Mouse (Mus musculus): Measurements from ENCODE around the gene Nemp1.

Nemp1 gene

DNA sequence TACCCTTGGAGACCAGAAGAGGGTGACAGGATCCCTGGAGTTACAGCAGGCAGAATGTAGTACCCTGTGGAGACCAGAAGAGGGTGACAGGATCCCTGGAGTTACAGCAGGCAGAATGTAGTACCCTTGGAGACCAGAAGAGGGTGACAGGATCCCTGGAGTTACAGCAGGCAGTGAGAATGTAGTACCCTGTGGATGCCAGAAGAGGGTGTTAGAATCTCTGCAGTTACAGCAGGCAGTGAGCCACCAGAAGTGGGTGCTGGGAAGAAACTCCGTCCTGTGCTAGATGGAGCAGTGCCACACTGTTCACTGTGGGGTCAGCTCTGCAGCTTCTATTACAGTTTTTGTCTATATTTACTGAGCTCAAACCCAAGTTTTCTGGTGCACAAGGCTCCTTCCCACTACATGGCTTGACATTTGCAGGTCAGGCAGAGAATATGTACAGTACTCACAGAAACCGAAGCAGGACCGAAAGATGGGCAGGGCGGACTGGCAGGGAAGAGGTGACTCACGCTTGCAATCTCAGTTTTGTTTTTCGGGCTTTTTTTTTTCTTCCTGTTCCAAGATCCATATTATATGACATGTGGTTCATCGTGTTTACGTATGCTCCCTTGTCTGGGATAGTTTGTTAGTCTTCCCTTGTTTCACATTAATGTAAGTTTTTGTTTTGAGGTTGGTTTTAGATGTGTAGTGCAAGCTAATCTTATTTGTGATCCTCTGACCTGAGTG lies 8.3 kb downstream of the Nemp1 start:
- DNase-seq (ENCODE audit: low read depth, low spot score): peak; percentile 93

DNA sequence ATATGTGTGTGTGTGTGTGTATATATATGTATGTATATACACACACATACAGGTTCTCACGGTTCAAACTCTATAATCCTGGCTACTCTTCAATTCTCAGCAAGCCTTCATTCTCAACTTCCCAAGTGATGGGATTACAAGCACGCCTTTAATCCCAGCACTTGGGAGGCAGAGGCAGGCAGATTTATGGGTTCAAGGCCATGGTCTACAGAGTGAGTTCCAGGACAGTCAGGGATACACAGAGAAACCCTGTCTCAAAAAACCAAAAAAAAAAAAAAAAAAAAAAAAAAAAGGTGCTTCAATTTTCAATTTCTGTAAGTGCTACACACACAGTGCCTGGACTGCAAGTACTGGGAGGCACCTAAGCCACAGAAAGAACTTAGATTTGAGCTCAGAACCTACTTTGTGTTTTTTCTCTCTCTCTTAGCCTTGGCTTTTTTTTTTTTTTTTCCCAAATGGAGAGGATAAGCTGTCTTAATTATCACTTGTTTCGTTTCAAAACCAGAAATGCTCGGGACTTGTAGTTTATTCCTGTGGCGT lies 9.2 kb downstream of the Nemp1 start:
- peak; percentile 39 for DNase-seq (ENCODE audit: low read depth, low spot score)

DNA sequence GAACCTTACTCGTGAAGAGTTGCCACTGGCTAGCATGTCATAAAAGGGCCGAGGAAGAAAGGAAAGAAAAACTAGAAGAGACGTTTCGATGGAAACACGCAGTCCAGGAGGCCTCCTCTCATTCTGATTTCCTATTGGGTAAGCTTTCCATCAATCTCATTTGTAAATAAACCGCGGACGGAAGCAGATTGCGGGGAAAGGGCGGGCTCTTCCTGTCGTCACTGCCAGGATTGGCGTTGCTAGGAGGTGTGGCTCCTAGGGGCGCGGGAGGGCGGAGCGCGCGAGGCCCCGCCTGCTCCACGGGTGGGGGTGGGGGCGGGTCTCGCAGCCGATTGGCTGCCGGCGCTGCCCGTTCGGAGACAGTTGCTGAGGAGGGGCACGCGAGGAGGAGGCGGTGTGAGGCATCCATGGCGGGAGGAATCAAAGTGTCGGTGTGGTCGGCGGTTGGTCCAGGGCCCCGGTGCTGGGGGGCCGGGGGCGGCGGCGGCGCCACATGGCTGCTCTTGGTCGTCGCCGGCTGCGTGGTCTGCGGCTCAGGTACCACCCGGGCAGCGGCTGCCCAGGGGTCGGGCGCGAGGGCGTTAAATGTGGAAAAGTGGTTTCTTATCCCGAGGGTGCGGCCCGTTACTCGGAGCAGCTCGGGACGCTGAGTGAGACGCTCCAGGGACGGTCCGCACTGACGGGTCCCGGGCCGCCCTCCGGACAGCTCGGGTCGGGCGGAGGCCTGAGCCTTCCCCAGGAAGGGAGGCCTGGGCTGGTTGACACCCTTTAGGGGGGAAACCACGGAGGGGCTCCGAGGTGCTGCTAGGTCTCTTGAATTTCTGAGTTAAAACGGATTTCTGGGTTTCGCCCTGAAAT lies 10.2 kb downstream of the Nemp1 start:
- DNase-seq (ENCODE audit: low read depth, low spot score): peak; percentile 99

DNA sequence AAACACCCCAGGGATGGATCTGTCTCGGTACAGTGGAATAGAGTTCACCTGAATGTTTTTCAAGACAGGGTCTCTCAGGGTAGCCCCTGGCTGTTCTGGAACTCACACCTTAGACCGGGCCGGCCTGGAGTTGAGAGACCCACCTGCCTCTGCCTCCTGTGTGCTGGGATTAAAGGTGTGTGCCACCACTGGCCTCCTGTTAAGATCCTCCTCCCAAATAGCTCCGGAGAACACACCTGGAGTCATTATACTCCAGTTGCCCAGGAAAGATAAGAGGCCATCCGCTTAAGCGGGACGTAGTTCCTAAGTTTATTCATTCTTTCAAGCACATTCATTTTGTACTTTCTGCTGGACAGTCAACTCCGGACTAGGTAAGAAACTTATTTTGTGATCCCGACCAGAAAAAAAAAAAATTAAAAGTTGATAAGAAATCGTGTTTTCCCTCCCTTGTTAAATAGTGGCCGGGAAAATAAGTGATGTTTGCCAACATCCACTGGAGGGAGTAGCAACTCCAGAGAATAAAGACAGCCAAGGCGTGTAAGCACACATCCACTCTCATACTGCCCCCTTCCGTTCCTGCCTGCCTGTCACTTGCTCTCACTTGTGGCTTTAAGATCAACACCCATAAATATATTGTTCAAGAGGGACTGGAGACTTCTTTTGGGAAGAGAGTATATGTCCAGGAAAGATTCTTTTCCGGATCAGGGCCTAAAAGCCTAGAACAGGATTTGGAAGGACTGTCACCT lies 11.1 kb downstream of the Nemp1 start:
- peak; percentile 83 for DNase-seq (ENCODE audit: low read depth, low spot score)

DNA sequence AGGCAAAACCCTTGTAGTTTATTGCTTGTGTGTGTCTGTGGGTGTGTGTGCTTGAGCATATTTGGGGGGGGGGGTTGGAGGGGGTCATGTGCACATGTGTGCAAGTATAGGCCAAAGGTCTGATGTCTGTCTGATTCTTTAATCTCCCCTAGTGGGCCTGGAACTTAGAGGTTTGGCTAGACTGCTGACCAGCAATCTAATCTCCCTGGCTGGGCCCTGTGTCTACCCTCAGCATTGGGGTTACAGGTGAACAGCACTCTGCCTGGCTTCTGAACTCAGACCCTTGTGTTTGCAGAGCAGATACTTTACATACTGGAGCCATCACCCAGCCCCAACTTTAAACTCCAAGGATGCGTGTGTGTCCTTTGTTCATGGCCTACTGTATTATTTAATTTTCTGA lies 12.5 kb downstream of the Nemp1 start:
- no peak for DNase-seq (ENCODE audit: low read depth, low spot score)

DNA sequence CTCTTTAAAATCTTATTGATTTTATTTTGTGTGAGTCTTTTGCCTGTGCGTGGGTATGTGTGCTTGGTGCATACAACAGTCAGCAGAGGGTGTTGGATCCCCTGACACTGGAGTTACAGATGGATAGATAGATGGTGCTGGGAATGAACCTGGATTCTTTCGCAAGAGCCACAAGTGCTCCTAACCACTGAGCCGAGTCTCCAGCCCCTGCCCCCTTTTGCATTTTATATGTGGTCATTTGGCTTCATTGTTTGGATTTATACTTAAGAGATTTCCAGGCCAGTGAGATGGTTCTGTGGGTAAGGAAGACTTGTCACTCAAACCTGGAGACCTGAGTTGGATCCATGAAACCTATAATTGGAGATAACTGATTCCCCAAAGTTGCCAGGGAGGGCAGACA lies 13.2 kb downstream of the Nemp1 start:
- DNase-seq (ENCODE audit: low read depth, low spot score): no peak

DNA sequence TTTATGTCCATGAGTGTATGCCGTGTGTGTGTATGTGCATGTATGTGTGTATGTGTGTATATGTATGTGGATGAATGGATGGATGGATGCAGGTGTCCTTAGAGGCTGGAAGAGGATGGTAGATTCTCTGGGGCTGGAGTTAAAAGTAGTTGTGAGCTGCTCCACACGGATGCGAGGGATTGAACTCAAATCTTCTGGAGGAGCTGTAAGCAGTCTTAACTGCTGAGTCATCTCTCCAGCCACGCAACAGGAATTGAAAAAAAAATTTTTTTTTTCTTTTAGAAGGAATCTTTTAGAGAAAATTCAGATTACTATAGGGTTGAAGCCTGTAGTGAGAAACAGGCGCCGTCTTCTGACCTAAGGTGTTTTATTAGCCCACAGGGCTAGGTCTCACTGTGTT lies 16.2 kb downstream of the Nemp1 start:
- DNase-seq (ENCODE audit: low read depth, low spot score): no peak

DNA sequence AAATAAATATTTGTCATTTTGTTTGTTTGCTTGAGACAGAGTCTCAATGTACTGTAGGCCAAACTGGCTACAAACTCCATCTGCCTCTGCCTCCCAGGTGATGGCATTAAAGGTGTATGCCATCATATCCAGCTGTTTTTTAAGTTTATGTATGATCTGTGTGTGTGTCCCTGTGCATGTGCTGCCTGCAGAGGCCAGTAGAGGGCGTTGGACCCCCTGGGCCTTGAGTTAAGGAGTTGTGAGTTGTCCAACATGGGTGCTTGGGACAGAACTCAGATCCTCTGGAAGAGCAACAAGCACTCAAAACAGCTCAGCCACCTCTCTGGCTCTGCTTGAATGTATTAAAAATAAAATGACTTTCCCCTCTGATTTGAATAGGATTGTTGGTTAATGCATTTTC lies 24.4 kb downstream of the Nemp1 start:
- no peak for DNase-seq (ENCODE audit: low read depth, low spot score)

DNA sequence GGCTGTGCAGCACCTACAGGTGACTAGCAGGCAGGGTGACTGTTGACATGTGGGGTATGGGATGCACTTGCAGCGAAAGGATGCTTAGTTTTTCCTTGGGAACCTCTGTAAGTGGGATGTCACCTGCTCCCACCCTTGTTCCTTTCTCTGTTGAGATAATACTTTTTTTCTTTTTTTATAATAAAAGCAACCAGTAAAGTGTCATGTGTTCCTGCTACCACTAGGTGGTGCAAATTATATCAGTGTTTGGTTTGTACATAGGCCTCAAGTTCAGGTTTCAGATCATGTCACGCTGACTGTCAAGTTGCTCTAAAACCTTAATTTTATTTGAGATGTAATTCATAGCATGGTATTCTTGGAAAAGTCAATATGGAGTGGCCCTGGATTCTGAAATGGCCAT lies 27.9 kb downstream of the Nemp1 start:
- DNase-seq (ENCODE audit: low read depth, low spot score): peak; percentile 41

DNA sequence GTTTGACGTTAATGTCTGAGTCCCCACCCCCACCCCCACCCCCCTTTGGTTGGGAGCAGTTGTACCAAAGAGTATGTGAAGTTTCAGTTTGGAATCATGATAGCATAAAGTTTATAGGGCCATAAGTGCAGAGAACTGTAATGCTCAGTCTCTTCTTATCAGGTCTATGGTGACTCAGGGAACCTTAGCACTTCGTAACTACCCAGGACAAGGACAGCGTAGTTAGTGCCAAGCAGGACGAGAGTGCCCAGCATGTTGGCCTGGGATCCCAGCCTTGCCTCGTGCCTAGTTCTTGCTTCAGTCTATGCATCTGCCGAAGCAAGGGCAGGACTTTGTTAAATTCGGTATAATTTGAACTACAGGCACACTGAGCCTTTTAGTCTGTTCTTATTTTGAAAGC lies 29.1 kb downstream of the Nemp1 start:
- no peak for DNase-seq (ENCODE audit: low read depth, low spot score)

DNA sequence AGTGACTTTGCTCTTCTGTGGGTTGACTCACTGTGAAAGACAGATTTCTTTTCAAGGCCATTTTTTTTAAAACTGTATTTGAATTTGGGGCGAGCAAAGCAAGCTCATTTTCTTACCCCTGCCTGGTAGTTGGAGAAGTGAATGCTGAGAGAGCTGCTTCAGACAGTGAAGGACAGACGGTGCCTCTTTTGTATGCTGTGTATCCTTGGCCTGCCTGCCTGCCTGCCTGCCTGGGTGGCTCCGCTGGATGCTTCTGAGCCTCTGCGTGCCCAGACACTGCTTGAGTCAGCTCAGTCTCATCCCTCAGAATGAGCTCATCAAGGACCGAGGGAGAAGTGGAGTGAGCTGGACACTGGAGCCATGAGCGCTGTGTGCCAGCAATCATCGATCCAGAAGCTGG lies 32.3 kb downstream of the Nemp1 start:
- no peak for DNase-seq (ENCODE audit: low read depth, low spot score)

DNA sequence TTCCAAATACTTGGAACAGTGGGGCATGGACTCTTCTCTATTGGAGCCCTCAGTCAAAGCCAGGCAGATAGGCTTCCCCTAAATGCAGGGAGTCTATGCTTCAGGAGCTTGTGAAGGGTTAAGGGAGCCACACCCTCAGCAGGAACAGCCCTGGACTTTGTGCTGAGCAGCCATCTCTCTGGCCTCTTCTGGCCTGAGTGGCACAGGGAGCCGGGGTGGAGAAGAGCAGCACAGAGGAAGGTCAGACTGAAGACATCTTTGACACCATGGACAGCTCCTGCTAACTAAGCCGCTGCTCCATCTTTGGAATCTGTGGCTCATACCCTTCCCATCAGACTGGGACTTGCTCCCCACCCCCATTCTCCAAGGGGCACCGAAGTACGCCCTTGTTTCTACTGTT lies 36.6 kb downstream of the Nemp1 start:
- no peak for DNase-seq (ENCODE audit: low read depth, low spot score)

DNA sequence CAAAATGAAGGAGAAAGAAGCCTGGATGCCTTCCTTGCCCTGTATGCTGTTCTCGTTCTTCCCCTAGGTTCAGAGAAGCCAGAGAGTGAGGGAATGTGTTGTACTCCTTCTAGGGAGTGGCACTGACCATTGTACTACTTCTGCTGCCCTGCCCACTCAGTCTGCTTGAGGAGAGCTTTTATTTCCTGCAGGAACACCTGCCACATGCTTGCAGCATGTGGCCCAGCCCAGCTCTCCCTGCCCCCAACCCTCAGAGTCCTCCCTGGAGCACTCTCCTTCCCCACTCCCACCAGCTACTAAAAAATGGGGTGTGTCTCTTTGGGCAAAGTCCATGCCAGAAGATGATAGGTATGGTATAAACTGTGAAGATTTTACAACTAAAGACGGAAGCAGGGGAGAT lies 37.6 kb downstream of the Nemp1 start:
- DNase-seq (ENCODE audit: low read depth, low spot score): no peak

DNA sequence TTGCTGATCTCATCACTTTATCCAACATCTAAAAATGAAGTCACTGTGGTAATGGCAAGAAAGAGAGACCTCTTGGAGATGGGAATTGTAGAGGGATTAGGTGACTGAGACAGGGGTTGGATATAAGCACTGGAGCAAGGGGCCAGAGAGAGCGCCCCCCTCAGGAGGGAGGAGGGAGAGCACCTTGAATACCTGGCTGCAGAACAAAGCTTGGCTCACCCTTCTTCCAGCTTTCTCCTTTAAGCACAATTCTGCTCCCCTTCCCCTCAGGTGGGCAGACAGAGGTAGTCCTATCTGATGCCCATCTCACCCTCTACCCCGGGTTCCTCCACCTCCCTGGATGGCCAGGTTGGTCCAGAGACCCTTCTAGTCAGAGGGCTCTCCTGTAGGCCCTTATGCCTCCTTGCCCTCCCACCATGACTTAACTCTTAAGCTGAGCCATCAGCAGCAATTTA lies 38.1 kb downstream of the Nemp1 start, which contains the start of gene Myo1a:
Myo1a (plus strand) TSS at position 405 of the 455 bp plus-strand sequence.
- DNase-seq (ENCODE audit: low read depth, low spot score): no peak

DNA sequence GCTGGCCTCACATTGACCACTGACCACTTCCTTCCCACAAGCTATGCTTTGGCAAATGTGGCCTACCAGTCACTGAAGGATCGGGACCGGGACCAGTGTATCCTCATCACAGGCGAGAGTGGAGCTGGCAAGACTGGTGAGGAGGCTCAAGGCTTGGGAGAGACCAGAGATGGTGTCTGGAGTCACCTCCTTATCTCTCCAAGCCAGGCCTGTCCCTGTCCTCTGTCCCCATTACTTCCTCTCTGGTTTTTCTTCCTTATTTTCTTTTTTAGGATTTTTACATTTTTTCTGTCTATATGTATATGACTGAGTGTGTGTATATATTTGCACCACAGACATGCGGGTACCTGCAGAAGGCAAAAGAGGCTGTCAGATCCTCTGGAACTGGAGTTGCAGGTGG lies 39.1 kb downstream of the Nemp1 start:
- DNase-seq (ENCODE audit: low read depth, low spot score): no peak

DNA sequence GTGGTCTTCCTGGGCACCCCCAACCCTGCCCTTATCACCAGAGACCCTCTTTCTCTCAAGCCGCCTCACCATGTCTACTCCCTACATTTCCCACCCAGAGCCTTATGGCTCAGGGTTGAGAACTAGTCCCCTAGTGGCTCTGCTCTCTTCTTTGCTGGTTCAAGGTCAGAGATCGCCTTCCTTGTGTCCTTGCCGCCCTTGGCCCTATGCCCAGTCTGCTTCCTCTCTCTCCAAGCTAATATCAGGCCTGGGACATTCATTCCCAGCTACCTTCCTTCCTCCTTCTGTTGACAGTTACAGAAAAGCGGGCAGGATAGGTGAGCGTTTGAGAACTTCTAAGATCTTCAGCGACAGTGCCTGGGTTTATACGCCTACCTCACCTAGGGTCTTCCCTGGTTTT lies 41.0 kb downstream of the Nemp1 start:
- no peak for DNase-seq (ENCODE audit: low read depth, low spot score)

DNA sequence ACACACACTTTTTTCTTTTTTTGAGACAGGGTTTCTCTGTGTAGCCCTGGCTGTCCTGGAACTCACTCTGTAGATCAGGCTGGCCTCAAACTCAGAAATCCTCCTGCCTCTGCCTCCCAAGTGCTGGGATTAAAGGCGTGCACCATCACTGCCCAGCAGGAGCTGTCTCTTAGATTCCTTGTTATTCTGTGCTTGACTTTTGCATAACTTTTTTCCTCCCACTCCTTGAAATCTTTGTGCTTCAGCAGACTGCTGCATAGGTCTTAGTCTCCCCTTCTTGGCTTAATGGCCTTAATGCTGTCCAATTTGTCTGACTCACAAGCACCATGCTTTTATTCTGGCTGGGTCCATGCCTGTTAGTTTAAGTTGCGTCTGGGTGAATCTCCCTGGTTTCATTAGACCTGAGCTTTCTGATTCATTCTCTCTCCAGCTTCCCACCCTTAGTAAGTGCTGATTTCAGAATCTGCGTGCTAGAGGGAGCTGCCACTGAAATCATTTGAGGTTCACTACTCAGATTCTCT lies 42.2 kb downstream of the Nemp1 start:
- no peak for DNase-seq (ENCODE audit: low read depth, low spot score)

DNA sequence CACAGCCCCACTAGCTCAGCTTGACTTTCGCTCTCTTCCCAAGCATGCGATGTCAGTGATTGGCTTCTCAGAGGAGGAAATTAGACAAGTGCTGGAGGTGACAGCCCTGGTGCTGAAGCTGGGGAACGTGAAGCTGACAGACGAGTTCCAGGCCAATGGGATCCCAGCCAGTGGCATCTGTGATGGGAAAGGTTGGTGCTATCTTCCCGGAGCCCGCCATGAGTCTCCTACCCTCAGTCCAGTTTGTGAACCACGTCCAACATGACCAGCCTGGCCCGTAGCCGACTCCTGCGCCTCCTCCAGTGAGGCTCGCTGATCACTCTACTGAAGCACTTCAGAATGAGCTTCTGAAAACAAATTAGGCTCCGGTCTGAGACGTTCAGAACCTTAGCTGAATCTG lies 43.6 kb downstream of the Nemp1 start:
- DNase-seq (ENCODE audit: low read depth, low spot score): no peak

DNA sequence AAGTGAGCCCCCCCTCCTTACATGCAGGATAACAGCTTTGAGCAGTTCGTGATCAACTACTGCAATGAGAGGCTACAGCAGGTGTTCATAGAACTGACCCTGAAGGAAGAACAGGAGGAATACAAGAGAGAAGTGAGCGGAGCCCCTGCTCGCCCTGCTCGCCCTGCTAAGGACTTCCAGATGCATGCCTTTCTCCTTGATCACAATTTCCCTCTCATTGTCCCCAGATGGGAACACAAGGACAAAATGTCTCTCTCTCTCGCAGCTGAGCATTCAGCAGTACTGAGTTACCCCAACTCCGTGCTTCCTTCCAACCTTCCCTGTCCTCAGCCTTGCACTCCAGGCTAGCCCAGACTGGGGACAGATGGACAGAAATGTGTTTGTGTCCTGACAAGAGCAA lies 46.0 kb downstream of the Nemp1 start:
- no peak for DNase-seq (ENCODE audit: low read depth, low spot score)

DNA sequence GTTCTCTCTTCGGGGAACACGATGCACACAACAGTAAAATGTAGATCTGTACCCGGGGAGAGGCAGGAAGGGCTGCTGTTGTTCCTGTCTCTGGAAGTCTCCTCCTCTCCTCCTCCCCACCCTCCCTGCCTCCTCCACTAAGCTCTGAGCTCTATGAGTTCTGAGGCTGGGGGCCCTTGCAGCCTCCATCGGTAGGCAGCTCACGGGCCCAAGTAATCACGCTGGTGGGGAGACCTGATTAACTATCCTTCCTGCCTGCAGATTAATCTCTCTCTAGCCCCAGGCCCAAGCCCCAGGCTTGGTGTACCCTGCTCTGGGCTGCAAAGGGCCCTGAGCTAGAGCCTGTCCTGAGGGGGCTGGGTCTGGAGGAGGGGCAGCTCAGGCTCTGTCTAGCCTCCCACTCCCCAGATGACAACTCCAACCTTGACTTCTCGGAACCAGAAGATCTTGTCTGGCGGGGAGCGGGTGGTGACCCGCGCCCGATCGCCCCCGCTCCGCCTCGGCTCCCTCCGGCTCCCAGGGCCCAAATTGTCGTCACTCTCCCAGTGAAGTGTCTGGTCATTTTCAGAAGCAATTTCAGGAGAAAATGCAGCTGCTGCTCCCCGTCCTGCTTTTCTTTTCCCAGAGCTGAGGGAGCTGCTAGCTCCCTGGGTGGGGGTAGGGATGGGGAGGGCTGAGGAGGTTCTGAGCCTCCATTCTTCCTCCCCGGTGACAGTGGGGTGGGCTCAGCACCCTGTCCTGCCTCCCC lies 55.1 kb downstream of the Nemp1 start:
- no peak for DNase-seq (ENCODE audit: low read depth, low spot score)

DNA sequence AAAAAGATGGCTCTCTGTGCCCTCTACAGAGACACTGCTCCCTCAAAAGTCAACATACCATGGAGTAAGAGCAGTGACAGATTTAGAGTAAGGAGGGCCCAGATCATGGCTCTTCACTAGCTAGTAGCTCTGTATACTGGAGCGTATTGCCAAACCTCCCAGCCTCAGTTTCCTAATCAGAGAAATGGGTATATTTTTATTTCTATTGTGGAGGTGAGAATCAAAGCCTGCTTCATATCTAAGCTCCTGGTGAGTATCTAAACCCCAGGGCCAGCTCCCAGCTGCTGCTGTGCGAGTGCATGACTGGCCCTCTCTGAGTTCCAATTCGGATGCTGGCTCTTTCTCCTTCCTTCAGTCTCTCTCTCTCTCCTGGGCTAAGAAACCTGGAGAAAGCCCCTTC lies 57.5 kb downstream of the Nemp1 start, which contains the start of gene Tac2:
Tac2 (plus strand) TSS at position 301 of the 400 bp plus-strand sequence.
- DNase-seq (ENCODE audit: low read depth, low spot score): no peak

Measured in A20 (cell line).